Comparison of ENCODE assay signal across 8 mouse cellular contexts in the genomic region with DNA sequence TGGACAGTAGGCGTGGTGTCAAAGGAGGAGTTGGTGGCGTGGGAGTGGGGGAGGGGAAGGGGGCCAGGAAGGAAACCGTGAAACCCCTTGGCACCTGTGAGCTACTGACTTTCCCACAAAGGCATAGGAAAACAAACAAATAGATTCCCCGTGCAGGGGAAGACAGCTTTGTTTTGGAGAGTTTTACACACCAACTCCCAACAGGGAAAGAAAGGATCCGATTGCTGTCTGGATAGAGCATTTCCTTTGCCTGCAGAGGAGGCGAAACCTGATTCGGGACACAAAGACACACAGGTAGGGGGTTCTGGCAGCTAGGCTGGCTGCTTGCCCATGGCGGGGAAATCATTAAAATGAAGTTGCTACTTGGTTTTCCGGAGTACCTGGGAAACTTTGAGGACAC.
DNase-seq lines count a peak whose midpoint lies in the region; ATAC-seq and TF ChIP-seq lines count a peak whose summit lies in the region.

No protein-coding gene starts in this region.

- no peak for ATAC-seq in embryonic facial prominence, embryonic 15.5 days (ENCODE audit: insufficient number of reproducible peaks, low FRiP score, low TSS enrichment, low read depth)
- ATAC-seq in lung, postnatal 0 days = no peak

- peak overlapping the region; percentile 60 for H3K4me3 ChIP-seq in gastrocnemius, adult 2 months
- H3K4me3 ChIP-seq in embryonic facial prominence, embryonic 15.5 days (replicated peaks) = peak overlapping the region; percentile 32
- H3K4me3 ChIP-seq in lung, postnatal 0 days (ENCODE audit: low read depth, low read length) = peak overlapping the region; percentile 19

- TF ChIP-seq EP300 in lung, postnatal 0 days (IDR thresholded peaks at IDR 0.05) = no peak

- no peak for TF ChIP-seq CTCF in gastrocnemius, adult 2 months (IDR thresholded peaks at IDR 0.05)
- no peak for TF ChIP-seq CTCF in lung, postnatal 0 days (IDR thresholded peaks at IDR 0.05)

- no peaks in the 10 kb centered on the region for H3K36me3 ChIP-seq in embryonic facial prominence, embryonic 15.5 days
- no peaks in the 10 kb centered on the region for H3K36me3 ChIP-seq in lung, postnatal 0 days (ENCODE audit: insufficient read depth, low read length)

- H3K9ac ChIP-seq in embryonic facial prominence, embryonic 15.5 days = no peak overlapping the region
- no peak overlapping the region for H3K9ac ChIP-seq in lung, postnatal 0 days (replicated peaks; ENCODE audit: low read depth)

- peaks cover 11% of the 10 kb centered on the region; the same call in 1 of the 2 replicates for H3K4me1 ChIP-seq in embryonic facial prominence, embryonic 15.5 days
- H3K4me1 ChIP-seq in lung, postnatal 0 days (ENCODE audit: insufficient read depth, low read depth, low read length) = no peaks in the 10 kb centered on the region

- peak overlapping the region; percentile 58 for H3K4me2 ChIP-seq in embryonic facial prominence, embryonic 15.5 days (replicated peaks)
- H3K4me2 ChIP-seq in lung, postnatal 0 days (replicated peaks; ENCODE audit: low read depth, low read length) = peak overlapping the region; percentile 56

- WGBS in embryonic facial prominence, embryonic 15.5 days = 4% methylated on average over 9 of the region's 9 CpGs
- WGBS in lung, postnatal 0 days = 7% methylated on average over 9 of the region's 9 CpGs

- intact Hi-C loops in gastrocnemius, adult 2 months (cut with DNase I) = no loop called here

- no peak for DNase-seq in gastrocnemius, adult 2 months
- DNase-seq in gastrocnemius, postnatal 10 days = no peak
- peak; percentile 34 for DNase-seq in kidney, adult 18-20 months
- DNase-seq in lung, postnatal 0 days (ENCODE audit: low spot score) = peak; percentile 16
- DNase-seq in right cerebral cortex, postnatal 25 days = no peak
- no peak for DNase-seq in frontal cortex, postnatal 36 days (ENCODE audit: low spot score in 2 of 2)
- DNase-seq in adrenal gland, postnatal 14 days = no peak

- H3K9me3 ChIP-seq in embryonic facial prominence, embryonic 15.5 days (replicated peaks) = no peaks in the 10 kb centered on the region
- H3K9me3 ChIP-seq in lung, postnatal 0 days (ENCODE audit: low read length) = no peaks in the 10 kb centered on the region

- no peaks in the 10 kb centered on the region for H3K27me3 ChIP-seq in embryonic facial prominence, embryonic 15.5 days
- no peaks in the 10 kb centered on the region for H3K27me3 ChIP-seq in lung, postnatal 0 days (replicated peaks; ENCODE audit: insufficient read depth, low read length)

- H3K27ac ChIP-seq in gastrocnemius, adult 2 months = no peak overlapping the region
- H3K27ac ChIP-seq in embryonic facial prominence, embryonic 15.5 days (replicated peaks) = no peak overlapping the region
- H3K27ac ChIP-seq in lung, postnatal 0 days (ENCODE audit: low read length) = no peak overlapping the region

Comparison
In these comparisons a context has a peak if more than half of its experiments do, and no peak if none do; other contexts are left out.
1. DNase-seq: peak in kidney, adult 18-20 months (single experiment) and lung, postnatal 0 days (single experiment); none in gastrocnemius, adult 2 months (single experiment), gastrocnemius, postnatal 10 days (single experiment), right cerebral cortex, postnatal 25 days (single experiment), frontal cortex, postnatal 36 days (0 of 2) and adrenal gland, postnatal 14 days (single experiment).
2. Peak in every context shown above with its lines, with median percentiles within 50 percentile points of each other: H3K4me3 ChIP-seq.